Mouse (Mus musculus): Measurements from ENCODE around the gene Prcp. TPM values are rescaled to one million over a fixed set of nuclear protein-coding genes. Genes with fewer than 3 reads are reported as not detected.

The Prcp gene
- polyA plus RNA-seq, 1 experiment from 2014 or later: 14.4 TPM

GRCm38 (mm10) chr7:92848246-92848645 is 26.0 kb upstream of the Prcp start:
- no peak overlapping the region for H3K4me2 ChIP-seq (ENCODE audit: low read depth, low read length)
- H3K36me3 ChIP-seq (ENCODE audit: control insufficient read depth, insufficient read depth, low read length): no peaks in the 10 kb centered on the region
- no peaks in the 10 kb centered on the region for H3K4me1 ChIP-seq (ENCODE audit: control insufficient read depth, insufficient read depth, low read length)
- H3K9me3 ChIP-seq (ENCODE audit: control insufficient read depth, low read length): no peaks in the 10 kb centered on the region
- H3K27ac ChIP-seq (ENCODE audit: low read depth, low read length): no peak overlapping the region
- no peak overlapping the region for H3K4me3 ChIP-seq (ENCODE audit: low read depth, low read length)
- ATAC-seq (ENCODE audit: low read depth): no peak
- 75% methylated on average over 3 of the region's 3 CpGs for WGBS
- H3K27me3 ChIP-seq (ENCODE audit: control insufficient read depth, insufficient read depth, low read length): no peaks in the 10 kb centered on the region
- H3K9ac ChIP-seq (replicated peaks; ENCODE audit: low read depth, low read length): no peak overlapping the region

DNA sequence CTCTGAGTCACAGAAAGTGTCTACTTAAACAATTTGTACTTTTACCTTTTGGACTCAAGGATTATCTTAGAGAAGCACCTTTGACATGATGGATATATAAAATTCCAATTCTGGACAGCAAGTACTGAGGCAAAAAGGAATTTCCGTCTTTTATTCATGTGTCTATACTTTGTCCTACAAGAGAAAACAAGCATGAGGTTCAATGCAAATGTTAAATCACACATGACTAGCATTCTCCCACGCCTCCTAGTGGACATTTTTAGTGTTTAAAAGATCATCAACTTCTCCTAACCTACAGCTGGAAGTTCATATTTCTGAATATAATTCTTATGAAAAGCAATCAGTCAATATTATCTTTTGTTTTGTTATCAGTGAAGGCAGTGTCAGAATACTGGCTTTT is 7.7 kb upstream of the Prcp start:
- Histone ChIP-seq H3K36me3 (ENCODE audit: control insufficient read depth, insufficient read depth, low read length) (no peaks in the 10 kb centered on the region), H3K9me3 (ENCODE audit: control insufficient read depth, low read length) (no peaks in the 10 kb centered on the region), H3K4me3 (ENCODE audit: low read depth, low read length) (no peak overlapping the region), H3K4me2 (ENCODE audit: low read depth, low read length) (no peak overlapping the region), H3K27me3 (ENCODE audit: control insufficient read depth, insufficient read depth, low read length) (no peaks in the 10 kb centered on the region), H3K27ac (ENCODE audit: low read depth, low read length) (no peak overlapping the region), H3K4me1 (ENCODE audit: control insufficient read depth, insufficient read depth, low read length) (no peaks in the 10 kb centered on the region), H3K9ac (replicated peaks; ENCODE audit: low read depth, low read length) (no peak overlapping the region)
- 25% methylated on average over 2 of the region's 2 CpGs for WGBS
- no peak for ATAC-seq (ENCODE audit: low read depth)

DNA sequence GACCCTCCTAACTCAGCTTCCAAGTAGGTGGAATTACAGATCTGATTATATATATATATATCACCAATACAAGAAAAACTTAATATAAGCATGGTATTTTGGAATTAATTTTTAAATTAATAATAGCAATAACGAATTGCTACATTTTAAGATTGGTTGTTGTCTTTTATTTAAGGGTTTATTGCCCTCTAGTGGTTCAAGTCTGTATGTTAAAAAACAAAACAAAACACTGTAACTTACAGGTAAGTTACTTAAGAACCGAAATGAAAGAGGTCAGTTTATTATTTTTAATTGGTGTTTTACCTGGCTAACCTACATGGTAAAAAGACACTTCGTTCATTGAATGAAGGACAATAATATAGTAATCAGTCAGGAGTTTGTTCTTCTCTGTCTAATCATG is 4.1 kb upstream of the Prcp start:
- H3K27ac ChIP-seq (ENCODE audit: low read depth, low read length): no peak overlapping the region
- ATAC-seq (ENCODE audit: low read depth): no peak
- 76% methylated on average over 3 of the region's 3 CpGs for WGBS
- H3K9me3 ChIP-seq (ENCODE audit: control insufficient read depth, low read length): no peaks in the 10 kb centered on the region
- H3K9ac ChIP-seq (replicated peaks; ENCODE audit: low read depth, low read length): no peak overlapping the region
- H3K4me3 ChIP-seq (ENCODE audit: low read depth, low read length): no peak overlapping the region
- H3K36me3 ChIP-seq (ENCODE audit: control insufficient read depth, insufficient read depth, low read length): no peaks in the 10 kb centered on the region
- H3K27me3 ChIP-seq (ENCODE audit: control insufficient read depth, insufficient read depth, low read length): no peaks in the 10 kb centered on the region
- no peak overlapping the region for H3K4me2 ChIP-seq (ENCODE audit: low read depth, low read length)
- H3K4me1 ChIP-seq (ENCODE audit: control insufficient read depth, insufficient read depth, low read length): 0 out of 2 replicates have a peak, but pooled peaks cover 4% of the 10 kb centered on the region

GRCm38 (mm10) chr7:92871596-92871995 is 2.7 kb upstream of the Prcp start:
- no peak for ATAC-seq (ENCODE audit: low read depth)
- H3K27ac ChIP-seq (ENCODE audit: low read depth, low read length): no peak overlapping the region
- H3K4me1 ChIP-seq (ENCODE audit: control insufficient read depth, insufficient read depth, low read length): peaks cover 4% of the 10 kb centered on the region; the same call in 1 of the 2 replicates
- no peak overlapping the region for H3K4me2 ChIP-seq (ENCODE audit: low read depth, low read length)
- no peaks in the 10 kb centered on the region for H3K27me3 ChIP-seq (ENCODE audit: control insufficient read depth, insufficient read depth, low read length)
- no peak overlapping the region for H3K9ac ChIP-seq (replicated peaks; ENCODE audit: low read depth, low read length)
- H3K9me3 ChIP-seq (ENCODE audit: control insufficient read depth, low read length): no peaks in the 10 kb centered on the region
- H3K36me3 ChIP-seq (ENCODE audit: control insufficient read depth, insufficient read depth, low read length): no peaks in the 10 kb centered on the region
- no peak overlapping the region for H3K4me3 ChIP-seq (ENCODE audit: low read depth, low read length)
- 94% methylated on average over 4 of the region's 4 CpGs for WGBS

GRCm38 (mm10) chr7:92874761-92875408 is 615 bp downstream of the Prcp start:
- Histone ChIP-seq H3K4me1 (ENCODE audit: control insufficient read depth, insufficient read depth, low read length) (peaks cover 4% of the 10 kb centered on the region; the same call in 1 of the 2 replicates), H3K27ac (ENCODE audit: low read depth, low read length) (peak overlapping the region; percentile 89), H3K9ac (replicated peaks; ENCODE audit: low read depth, low read length) (peak overlapping the region; percentile 57), H3K9me3 (ENCODE audit: control insufficient read depth, low read length) (no peaks in the 10 kb centered on the region), H3K4me2 (ENCODE audit: low read depth, low read length) (peak overlapping the region; percentile 82), H3K4me3 (ENCODE audit: low read depth, low read length) (peak overlapping the region; percentile 52), H3K36me3 (ENCODE audit: control insufficient read depth, insufficient read depth, low read length) (no peaks in the 10 kb centered on the region), H3K27me3 (ENCODE audit: control insufficient read depth, insufficient read depth, low read length) (no peaks in the 10 kb centered on the region)
- peak; percentile 90 for ATAC-seq (ENCODE audit: low read depth)
- under 1% methylated on average over 26 of the region's 29 CpGs for WGBS

- Histone ChIP-seq H3K9ac (replicated peaks; ENCODE audit: low read depth, low read length) (no peak overlapping the region), H3K4me2 (ENCODE audit: low read depth, low read length) (peak overlapping the region; percentile 82), H3K27ac (ENCODE audit: low read depth, low read length) (no peak overlapping the region; the same call in 1 of the 2 replicates), H3K4me1 (ENCODE audit: control insufficient read depth, insufficient read depth, low read length) (peaks cover 4% of the 10 kb centered on the region; the same call in 1 of the 2 replicates), H3K36me3 (ENCODE audit: control insufficient read depth, insufficient read depth, low read length) (no peaks in the 10 kb centered on the region), H3K4me3 (ENCODE audit: low read depth, low read length) (peak overlapping the region; percentile 52; the same call in 1 of the 2 replicates), H3K9me3 (ENCODE audit: control insufficient read depth, low read length) (no peaks in the 10 kb centered on the region), H3K27me3 (ENCODE audit: control insufficient read depth, insufficient read depth, low read length) (no peaks in the 10 kb centered on the region)
- WGBS: 31% methylated on average over 3 of the region's 3 CpGs
- no peak for ATAC-seq (ENCODE audit: low read depth)
Observed at GRCm38 (mm10) chr7:92876066-92876465, 1.8 kb downstream of the Prcp start.

- Histone ChIP-seq H3K4me3 (ENCODE audit: low read depth, low read length) (0 out of 2 replicates have a peak overlapping the region, but pooled peaks have one; percentile 13), H3K4me1 (ENCODE audit: control insufficient read depth, insufficient read depth, low read length) (peaks cover 4% of the 10 kb centered on the region; the same call in 1 of the 2 replicates), H3K27ac (ENCODE audit: low read depth, low read length) (no peak overlapping the region; the same call in 1 of the 2 replicates), H3K36me3 (ENCODE audit: control insufficient read depth, insufficient read depth, low read length) (no peaks in the 10 kb centered on the region), H3K27me3 (ENCODE audit: control insufficient read depth, insufficient read depth, low read length) (no peaks in the 10 kb centered on the region), H3K4me2 (ENCODE audit: low read depth, low read length) (peak overlapping the region; percentile 24; the same call in 1 of the 2 replicates), H3K9me3 (ENCODE audit: control insufficient read depth, low read length) (no peaks in the 10 kb centered on the region), H3K9ac (replicated peaks; ENCODE audit: low read depth, low read length) (no peak overlapping the region)
- no peak for ATAC-seq (ENCODE audit: low read depth)
- WGBS: 35% methylated on average over 7 of the region's 7 CpGs
Observed at GRCm38 (mm10) chr7:92876538-92876937, 2.3 kb downstream of the Prcp start.

GRCm38 (mm10) chr7:92878575-92879285 is 4.5 kb downstream of the Prcp start:
- H3K27ac ChIP-seq (ENCODE audit: low read depth, low read length): no peak overlapping the region
- no peaks in the 10 kb centered on the region for H3K27me3 ChIP-seq (ENCODE audit: control insufficient read depth, insufficient read depth, low read length)
- no peak for ATAC-seq (ENCODE audit: low read depth)
- no peak overlapping the region for H3K4me2 ChIP-seq (ENCODE audit: low read depth, low read length)
- H3K36me3 ChIP-seq (ENCODE audit: control insufficient read depth, insufficient read depth, low read length): no peaks in the 10 kb centered on the region
- no peaks in the 10 kb centered on the region for H3K9me3 ChIP-seq (ENCODE audit: control insufficient read depth, low read length)
- no peak overlapping the region for H3K4me3 ChIP-seq (ENCODE audit: low read depth, low read length)
- WGBS: 90% methylated on average over 7 of the region's 7 CpGs
- peaks cover 1% of the 10 kb centered on the region; the same call in 1 of the 2 replicates for H3K4me1 ChIP-seq (ENCODE audit: control insufficient read depth, insufficient read depth, low read length)
- H3K9ac ChIP-seq (replicated peaks; ENCODE audit: low read depth, low read length): no peak overlapping the region

Measured in neural tube, embryonic 14.5 days (tissue).